Mouse (Mus musculus) limb, embryonic 11.5 days (tissue): ENCODE measurements at regions not wholly inside any gene's neighbourhood (a gene's known extent, or its start where the extent isn't known, plus 50 kb on each side); places are given as distances from the start of the nearest gene placed in this dataset.

Experiments used
- ATAC-seq: fragments of 200-750 bp; cut with Nextera tagmentation; 2 replicates; pipeline ENCODE4 v1.8.0; 2017; ENCODE audit warnings: low read depth; ENCODE audit not compliant: insufficient number of reproducible peaks, low FRiP score, low TSS enrichment
- DNase-seq: peaks from one replicate; pipeline ENCODE4 v3.0.0-alpha.2; 2015; ENCODE audit warnings: low spot score
- H3K27ac ChIP-seq: fragments of 300-500 bp; sonication (generic); replicated peaks from 2 replicates; pipeline ENCODE4 v1.5.1; 2014; ENCODE audit warnings: low read depth, mild to moderate bottlenecking, low read length
- H3K27me3 ChIP-seq: fragments of 300-500 bp; sonication (generic); 2 replicates; pipeline ENCODE4 v1.6.1; 2014; ENCODE audit warnings: mild to moderate bottlenecking, low read length, mixed read lengths; ENCODE audit not compliant: control insufficient read depth, insufficient read depth
- H3K36me3 ChIP-seq: fragments of 300-500 bp; sonication (generic); 2 replicates; pipeline ENCODE4 v1.6.1; 2014; ENCODE audit warnings: mild to moderate bottlenecking, low read length, moderate library complexity, mixed read lengths; ENCODE audit not compliant: control insufficient read depth, insufficient read depth
- H3K4me1 ChIP-seq: fragments of 300-500 bp; sonication (generic); 2 replicates; pipeline ENCODE4 v1.6.1; 2014; ENCODE audit warnings: low read length, mixed read lengths; ENCODE audit not compliant: control insufficient read depth, insufficient read depth
- H3K4me2 ChIP-seq: fragments of 300-500 bp; sonication (generic); 2 replicates; pipeline ENCODE4 v1.6.1; 2014; ENCODE audit warnings: low read depth, mild to moderate bottlenecking, moderate library complexity; ENCODE audit not compliant: severe bottlenecking
- H3K4me3 ChIP-seq: fragments of 300-500 bp; sonication (generic); 2 replicates; pipeline ENCODE4 v1.5.1; 2014; ENCODE audit warnings: low read depth, low read length
- H3K9ac ChIP-seq: fragments of 300-500 bp; sonication (generic); 2 replicates; pipeline ENCODE4 v1.6.1; 2014; ENCODE audit warnings: mild to moderate bottlenecking, low read length
- H3K9me3 ChIP-seq: fragments of 300-500 bp; sonication (generic); 2 replicates; pipeline ENCODE4 v1.6.1; 2016; ENCODE audit warnings: low read length; ENCODE audit not compliant: control insufficient read depth
- WGBS: fragments of 180-500 bp; shearing (Covaris S2); extraction: QIAGEN DNeasy Blood & Tissue Kit; methylation state at CpG from one replicate; pipeline ENCODE4 v1.1.7; 2014; 5-methylcytosine and 5-hydroxymethylcytosine counted together

- Histone ChIP-seq H3K36me3 (no peaks in the 10 kb centered on the region), H3K9me3 (no peaks in the 10 kb centered on the region), H3K4me1 (peaks cover 11% of the 10 kb centered on the region; the same call in 1 of the 2 replicates), H3K27ac (no peak overlapping the region), H3K27me3 (no peaks in the 10 kb centered on the region), H3K9ac (no peak overlapping the region), H3K4me3 (no peak overlapping the region), H3K4me2 (no peak overlapping the region)
- no peak for ATAC-seq
- DNase-seq, result peak; percentile 84
- 28% methylated on average over 7 of the region's 7 CpGs for WGBS
Measured at GRCm38 (mm10) chr7:68480770-68481169, 207.1 kb downstream of the Fam169b start.

GRCm38 (mm10) chr7:68480336-68480735 lies 206.7 kb downstream of the Fam169b start:
- WGBS, result 46% methylated on average over 3 of the region's 3 CpGs
- Histone ChIP-seq H3K4me1 (peaks cover 11% of the 10 kb centered on the region; the same call in 1 of the 2 replicates), H3K4me2 (no peak overlapping the region), H3K27ac (no peak overlapping the region), H3K27me3 (no peaks in the 10 kb centered on the region), H3K36me3 (no peaks in the 10 kb centered on the region), H3K9ac (no peak overlapping the region), H3K4me3 (no peak overlapping the region), H3K9me3 (no peaks in the 10 kb centered on the region)
- DNase-seq, result no peak
- ATAC-seq, result no peak

GRCm38 (mm10) chr7:68478044-68478443 lies 204.4 kb downstream of the Fam169b start:
- no peak overlapping the region for H3K27ac ChIP-seq
- DNase-seq, result no peak
- no peak for ATAC-seq
- no peaks in the 10 kb centered on the region for H3K9me3 ChIP-seq
- peaks cover 11% of the 10 kb centered on the region; the same call in 1 of the 2 replicates for H3K4me1 ChIP-seq
- WGBS, result 36% methylated on average over 3 of the region's 3 CpGs
- H3K4me3 ChIP-seq, result no peak overlapping the region
- no peaks in the 10 kb centered on the region for H3K27me3 ChIP-seq
- no peak overlapping the region for H3K9ac ChIP-seq
- H3K4me2 ChIP-seq, result no peak overlapping the region
- no peaks in the 10 kb centered on the region for H3K36me3 ChIP-seq

DNA sequence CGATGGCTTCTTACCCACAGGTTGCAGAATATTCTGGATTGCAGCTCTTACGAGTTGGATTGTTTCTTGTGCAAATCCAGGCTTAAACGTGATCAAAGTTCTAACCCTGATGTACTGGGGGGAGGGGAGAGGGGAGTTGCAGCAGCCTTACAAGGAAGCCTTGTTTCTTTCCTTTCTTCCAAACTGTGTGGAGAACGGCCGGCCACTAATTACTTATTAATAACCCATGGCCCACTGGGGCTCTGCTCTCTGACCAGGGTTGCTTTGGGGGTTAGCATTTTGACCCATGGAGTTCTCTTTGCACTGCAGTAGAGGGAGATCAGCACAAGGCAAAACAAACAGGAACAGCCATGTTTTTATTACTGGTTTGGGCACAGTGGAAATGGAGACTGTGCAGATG lies 199.2 kb downstream of the Fam169b start:
- H3K4me2 ChIP-seq, result no peak overlapping the region
- peak overlapping the region; percentile 23 for H3K27ac ChIP-seq
- DNase-seq, result peak; percentile 43
- no peak overlapping the region for H3K4me3 ChIP-seq
- H3K9me3 ChIP-seq, result no peaks in the 10 kb centered on the region
- no peaks in the 10 kb centered on the region for H3K27me3 ChIP-seq
- ATAC-seq, result peak; percentile 76
- H3K36me3 ChIP-seq, result no peaks in the 10 kb centered on the region
- no peak overlapping the region for H3K9ac ChIP-seq
- 6% methylated on average over 5 of the region's 5 CpGs for WGBS
- peaks cover 16% of the 10 kb centered on the region for H3K4me1 ChIP-seq

GRCm38 (mm10) chr7:68470983-68471382 lies 197.3 kb downstream of the Fam169b start:
- Histone ChIP-seq H3K9ac (no peak overlapping the region), H3K9me3 (no peaks in the 10 kb centered on the region), H3K36me3 (no peaks in the 10 kb centered on the region), H3K4me3 (no peak overlapping the region), H3K4me1 (peaks cover 16% of the 10 kb centered on the region), H3K27me3 (no peaks in the 10 kb centered on the region), H3K27ac (0 out of 2 replicates have a peak overlapping the region, but pooled peaks have one; percentile 12), H3K4me2 (no peak overlapping the region)
- no peak for DNase-seq
- ATAC-seq, result no peak
- 18% methylated on average over 11 of the region's 11 CpGs for WGBS

- no peak overlapping the region for H3K27ac ChIP-seq
- WGBS, result 71% methylated on average over 5 of the region's 5 CpGs
Measured at GRCm38 (mm10) chr7:68468574-68468973, 194.9 kb downstream of the Fam169b start.

GRCm38 (mm10) chr7:68457842-68458241 lies 184.2 kb downstream of the Fam169b start:
- Histone ChIP-seq H3K27me3 (no peaks in the 10 kb centered on the region), H3K9ac (no peak overlapping the region), H3K4me2 (no peak overlapping the region), H3K4me3 (no peak overlapping the region), H3K4me1 (0 out of 2 replicates have a peak, but pooled peaks cover 6% of the 10 kb centered on the region), H3K27ac (no peak overlapping the region), H3K36me3 (no peaks in the 10 kb centered on the region), H3K9me3 (no peaks in the 10 kb centered on the region)
- DNase-seq (no peak), ATAC-seq (no peak)
- 92% methylated on average over 1 of the region's 1 CpGs for WGBS

More at GRCm38 (mm10) chr7:68468574-68468973, 194.9 kb downstream of the Fam169b start:
- Histone ChIP-seq H3K9ac (no peak overlapping the region), H3K9me3 (no peaks in the 10 kb centered on the region), H3K4me2 (no peak overlapping the region), H3K4me3 (no peak overlapping the region), H3K36me3 (no peaks in the 10 kb centered on the region), H3K27me3 (no peaks in the 10 kb centered on the region), H3K4me1 (peaks cover 20% of the 10 kb centered on the region)
- no peak for ATAC-seq
- DNase-seq, result no peak

GRCm38 (mm10) chr7:68455451-68455850 lies 181.8 kb downstream of the Fam169b start:
- H3K27ac ChIP-seq, result no peak overlapping the region
- no peaks in the 10 kb centered on the region for H3K27me3 ChIP-seq
- no peaks in the 10 kb centered on the region for H3K36me3 ChIP-seq
- no peak for ATAC-seq
- no peak overlapping the region for H3K4me2 ChIP-seq
- no peak overlapping the region for H3K9ac ChIP-seq
- H3K9me3 ChIP-seq, result no peaks in the 10 kb centered on the region
- H3K4me3 ChIP-seq, result no peak overlapping the region
- H3K4me1 ChIP-seq, result 0 out of 2 replicates have a peak, but pooled peaks cover 6% of the 10 kb centered on the region
- DNase-seq, result peak; percentile 61
- 9% methylated on average over 5 of the region's 5 CpGs for WGBS
